Mouse (Mus musculus) embryo, embryonic 10 days (tissue): ENCODE results near the gene Pde6d.
"Not testable (repeated sequence)": the region's sequence is repeated elsewhere in the genome, so short reads cannot be mapped to it uniquely, and the experiment has no call there.

Experiments used
- DNase-seq: peaks from one replicate; pipeline ENCODE4 v3.0.0-alpha.2; 2015; ENCODE audit warnings: low spot score

Gene Pde6d

GRCm38 (mm10) chr1:86569292-86569860, 13.1 kb downstream of the Pde6d start:
- DNase-seq, result no peak

DNA sequence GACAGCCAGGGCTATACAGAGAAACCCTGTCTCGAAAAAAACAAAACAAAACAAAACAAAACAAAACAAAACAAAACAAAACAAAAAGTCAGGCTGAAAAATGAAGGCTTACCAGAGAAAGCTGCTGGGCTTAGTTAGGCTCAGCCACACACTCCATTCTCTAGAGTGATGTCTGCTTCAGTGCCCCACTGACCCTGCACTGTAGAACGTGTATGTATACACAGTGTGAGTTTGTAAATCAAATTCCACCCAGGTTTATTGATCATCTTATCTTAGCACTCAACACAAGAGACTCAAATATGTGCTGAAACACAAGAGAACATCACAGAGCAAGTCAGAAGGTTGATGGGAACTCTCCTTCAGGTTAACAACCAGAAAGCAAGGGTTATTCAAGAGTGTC, 14.0 kb downstream of the Pde6d start:
- no peak for DNase-seq

GRCm38 (mm10) chr1:86562663-86563062, 19.8 kb downstream of the Pde6d start:
- no peak for DNase-seq

GRCm38 (mm10) chr1:86559232-86559631, 23.2 kb downstream of the Pde6d start:
- no peak for DNase-seq

GRCm38 (mm10) chr1:86557872-86558271, 24.6 kb downstream of the Pde6d start:
- no peak for DNase-seq

- DNase-seq, result no peak
Observed at GRCm38 (mm10) chr1:86555665-86556064, 26.8 kb downstream of the Pde6d start.

GRCm38 (mm10) chr1:86551877-86552276, 30.6 kb downstream of the Pde6d start:
- DNase-seq, result peak; percentile 23

- DNase-seq, result no peak
Observed at GRCm38 (mm10) chr1:86551299-86551698, 31.1 kb downstream of the Pde6d start.

GRCm38 (mm10) chr1:86546797-86547196, 35.6 kb downstream of the Pde6d start:
- no peak for DNase-seq

- no peak for DNase-seq
Observed at GRCm38 (mm10) chr1:86542584-86542983, 39.8 kb downstream of the Pde6d start.

- not testable (repeated sequence) for DNase-seq
Observed at GRCm38 (mm10) chr1:86539583-86539982, 42.8 kb downstream of the Pde6d start.

DNA sequence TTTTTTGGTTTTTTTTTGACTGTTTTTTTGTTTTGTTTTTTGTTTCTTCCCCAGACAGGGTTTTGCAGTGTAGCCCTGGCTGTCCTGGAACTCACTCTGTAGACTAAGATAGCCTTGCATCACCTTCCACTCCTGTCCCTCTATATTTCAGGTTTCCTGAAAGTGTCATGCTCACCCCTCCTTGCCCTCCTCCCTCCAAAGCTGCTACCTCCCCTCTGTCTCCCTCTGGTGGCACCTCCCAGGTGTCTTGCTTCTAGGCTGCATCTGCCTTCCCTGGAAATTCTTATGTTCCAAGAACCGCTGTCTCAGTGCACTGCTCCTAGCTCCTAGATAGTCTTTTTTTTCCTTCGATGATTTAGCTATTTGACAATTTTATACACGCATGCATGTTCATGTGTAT, 44.0 kb downstream of the Pde6d start:
- DNase-seq, result peak; percentile 45

DNA sequence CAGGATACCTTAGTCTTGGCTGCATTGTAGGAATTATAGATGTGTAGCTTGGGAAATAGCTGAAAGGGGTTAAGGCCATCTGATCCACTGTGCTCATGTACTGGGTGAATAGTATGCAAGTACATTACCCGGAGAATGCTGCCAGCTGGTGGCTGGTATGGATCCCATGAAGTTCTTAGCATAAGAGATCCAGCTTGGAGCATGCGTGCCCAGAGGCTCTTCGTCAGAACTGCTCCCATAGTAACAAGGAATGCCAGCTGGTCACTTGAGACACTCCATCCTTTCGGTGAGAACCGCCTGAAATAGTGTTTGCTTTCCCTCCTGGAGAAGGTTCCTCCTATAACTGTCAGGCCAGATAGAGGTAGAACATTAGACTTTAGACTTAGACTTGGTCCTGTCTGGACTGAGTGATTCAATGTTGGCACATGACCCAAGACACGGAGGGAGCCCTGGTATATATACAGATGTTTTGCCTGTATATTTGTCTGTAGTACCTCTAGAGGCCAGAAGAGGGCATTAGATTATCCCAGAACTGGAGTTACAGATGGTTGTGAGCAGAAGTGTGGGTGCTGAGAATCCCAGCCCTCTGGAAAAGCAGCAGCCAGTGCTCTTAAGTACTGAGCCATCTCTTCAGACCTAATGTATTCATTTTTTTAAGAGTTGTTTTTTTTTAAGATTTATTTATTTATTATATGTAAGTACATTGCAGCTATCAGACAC, 48.9 kb downstream of the Pde6d start:
- DNase-seq, result no peak

DNA sequence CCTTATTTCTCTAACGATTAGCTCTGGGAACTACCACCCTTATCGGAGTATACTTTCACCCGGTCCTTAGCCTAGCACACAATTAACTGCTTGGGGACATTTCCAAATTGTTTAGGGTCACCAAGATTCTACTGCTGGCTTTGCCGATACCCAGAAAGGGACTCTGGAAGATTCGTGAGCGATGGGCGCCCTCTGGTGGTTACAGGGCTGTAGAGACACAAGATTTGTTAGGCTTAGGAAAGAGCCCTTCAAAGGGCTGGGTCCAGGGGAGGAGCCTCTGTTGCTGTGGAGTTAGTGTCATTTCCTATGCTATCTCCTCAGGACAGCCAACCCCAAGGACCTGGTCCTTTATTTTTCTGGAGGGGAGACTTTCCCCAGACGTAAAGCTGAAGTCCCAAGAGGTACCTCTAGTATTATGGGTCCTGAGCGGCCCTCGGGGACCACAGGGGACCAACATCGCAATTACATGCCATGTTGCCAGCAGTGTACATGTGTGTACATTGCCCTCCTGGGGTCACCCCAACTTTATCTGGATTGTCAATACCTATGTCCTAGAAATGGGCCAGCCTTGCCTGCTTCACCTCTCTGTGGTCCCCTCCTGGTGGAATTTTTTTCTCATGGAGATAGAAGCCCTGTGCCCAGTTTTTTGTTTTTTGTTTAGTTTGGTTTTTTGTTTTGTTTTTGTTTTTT, 49.9 kb downstream of the Pde6d start:
- DNase-seq, result peak; percentile 97

GRCm38 (mm10) chr1:86531547-86532321, 50.7 kb downstream of the Pde6d start:
- DNase-seq, result peak; percentile 82

- peak; percentile 53 for DNase-seq
Observed at GRCm38 (mm10) chr1:86530871-86531546, 51.4 kb downstream of the Pde6d start.

DNA sequence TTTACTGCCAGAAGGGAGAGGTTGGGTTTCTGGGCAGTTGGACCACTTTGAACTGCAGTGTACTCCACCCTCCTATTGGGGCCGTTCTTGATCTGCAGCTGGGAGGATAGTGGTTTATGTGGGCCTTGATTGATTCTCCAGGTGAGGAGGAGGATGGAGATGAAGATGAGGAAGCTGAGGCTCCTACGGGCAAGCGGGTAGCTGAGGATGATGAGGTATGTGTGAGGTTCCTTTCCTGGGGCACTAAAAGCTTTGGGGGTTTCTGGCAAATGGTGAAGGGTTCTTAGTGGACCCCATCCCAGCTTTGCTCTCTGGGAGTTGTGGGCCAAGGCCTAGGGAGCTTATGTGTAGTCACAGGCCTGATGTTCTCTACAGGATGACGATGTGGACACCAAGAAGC, 52.8 kb downstream of the Pde6d start:
- DNase-seq, result no peak

- peak; percentile 51 for DNase-seq
Observed at GRCm38 (mm10) chr1:86528571-86529180, 53.8 kb downstream of the Pde6d start.

- DNase-seq, result peak; percentile 87
Observed at GRCm38 (mm10) chr1:86527599-86528486, 54.6 kb downstream of the Pde6d start.
